Mouse (Mus musculus) C2C12 (cell line): ENCODE measurements at regions not wholly inside any gene's neighbourhood (a gene's known extent, or its start where the extent isn't known, plus 50 kb on each side); places are given as distances from the start of the nearest gene placed in this dataset.

Experiments
- CEBPB ChIP-seq: IDR thresholded peaks from one replicate; pipeline ENCODE4 v1.6.1; 2011; ENCODE audit warnings: low read depth, mild to moderate bottlenecking, control low read depth, moderate library complexity
- CTCF ChIP-seq: IDR thresholded peaks from one replicate; pipeline ENCODE4 v1.5.1; 2011; ENCODE audit not compliant: control insufficient read depth, insufficient read depth, insufficient read length
- FOSL1 ChIP-seq: IDR thresholded peaks from one replicate; pipeline ENCODE4 v1.8.0; 2011; ENCODE audit warnings: mild to moderate bottlenecking, low read length; ENCODE audit not compliant: poor library complexity, insufficient read depth, severe bottlenecking

GRCm38 (mm10) chr3:143988037-143988436 is 217.0 kb downstream of the Lmo4 start:
- TF ChIP-seq CEBPB, result no peak
- no peak for TF ChIP-seq CTCF
- TF ChIP-seq FOSL1, result no peak
